8 mouse cellular contexts compared by ENCODE assay signal in genomic region chr16:33696811-33697575, GRCm38 (mm10). TPM values are rescaled to one million over a fixed set of nuclear protein-coding genes. Genes with fewer than 3 reads are reported as not detected.
DNase-seq lines count a peak whose midpoint lies in the region; ATAC-seq and TF ChIP-seq lines count a peak whose summit lies in the region.
"Had no signal": no experiment of that assay in that cellular context is flagged by ENCODE, and none has a peak within 500 bp of the region (broad histone marks: within the 10 kb centered on the region; RNA-seq: fewer than 3 reads in every experiment).

No protein-coding gene starts in this region.

- in situ Hi-C loops in ES-E14 (cut with MboI; ENCODE audit: low sequenced_read_pairs in 2 of 2, unreplicated experiment in 2 of 2), result no loop called here

- H3K4me2 ChIP-seq in forebrain, embryonic 15.5 days (replicated peaks), result no peak overlapping the region
- no peak overlapping the region for H3K4me2 ChIP-seq in hindbrain, embryonic 15.5 days
- no peak overlapping the region for H3K4me2 ChIP-seq in lung, postnatal 0 days (replicated peaks; ENCODE audit: low read depth, low read length)
- H3K4me2 ChIP-seq: limb, embryonic 12.5 days had no signal

- TF ChIP-seq EP300 in lung, postnatal 0 days (IDR thresholded peaks at IDR 0.05), result no peak

- H3K9me3 ChIP-seq in ES-E14 (ENCODE audit: control insufficient read depth, insufficient read depth, low read depth, low read length), result no peaks in the 10 kb centered on the region
- no peaks in the 10 kb centered on the region for H3K9me3 ChIP-seq in forebrain, embryonic 15.5 days
- H3K9me3 ChIP-seq in hindbrain, embryonic 15.5 days, result no peaks in the 10 kb centered on the region
- no peaks in the 10 kb centered on the region for H3K9me3 ChIP-seq in lung, postnatal 0 days (ENCODE audit: low read length)
- H3K9me3 ChIP-seq: limb, embryonic 12.5 days had no signal

- no peak for DNase-seq in ES-E14 (ENCODE audit: low read depth, low spot score)
- DNase-seq in brain, adult 2 months (ENCODE audit: low read depth, low spot score), result peak; percentile 60
- DNase-seq in lung, postnatal 0 days (ENCODE audit: low spot score), result peak; percentile 58
- DNase-seq in c-Kit-positive CD71-positive TER-119-positive erythroid progenitor cells, embryonic 14.5 days (ENCODE audit: low spot score), result no peak
- DNase-seq in layer of hippocampus, adult 8-10 months (ENCODE audit: low spot score in 2 of 2), result no peak

- H3K9ac ChIP-seq in ES-E14 (ENCODE audit: insufficient read depth, low read depth, low read length, poor library complexity, severe bottlenecking), result peak overlapping the region; percentile 22; the same call in 1 of the 2 replicates
- H3K9ac ChIP-seq in forebrain, embryonic 15.5 days (replicated peaks), result peak overlapping the region; percentile 15; the same call in 1 of the 2 replicates
- H3K9ac ChIP-seq in hindbrain, embryonic 15.5 days, result no peak overlapping the region
- 0 out of 2 replicates have a peak overlapping the region, but pooled peaks have one; percentile 6 for H3K9ac ChIP-seq in lung, postnatal 0 days (replicated peaks; ENCODE audit: low read depth)
- H3K9ac ChIP-seq: limb, embryonic 12.5 days had no signal

- TF ChIP-seq CTCF in lung, postnatal 0 days (IDR thresholded peaks at IDR 0.05), result no peak

- H3K4me1 ChIP-seq in ES-E14 (ENCODE audit: control insufficient read depth in 2 of 2, insufficient read depth in 2 of 2, low read length in 2 of 2, poor library complexity in 1 of 2), result no peaks in the 10 kb centered on the region
- H3K4me1 ChIP-seq in forebrain, embryonic 15.5 days, result peaks cover 65% of the 10 kb centered on the region
- H3K4me1 ChIP-seq in hindbrain, embryonic 15.5 days (replicated peaks), result peaks cover 35% of the 10 kb centered on the region
- peaks cover 12% of the 10 kb centered on the region for H3K4me1 ChIP-seq in lung, postnatal 0 days (ENCODE audit: insufficient read depth, low read depth, low read length)

- H3K27ac ChIP-seq in ES-E14 (ENCODE audit: insufficient read depth, low read depth, low read length, poor library complexity, severe bottlenecking), result no peak overlapping the region
- H3K27ac ChIP-seq in forebrain, embryonic 15.5 days (replicated peaks), result peak overlapping the region; percentile 76
- H3K27ac ChIP-seq in hindbrain, embryonic 15.5 days (replicated peaks), result peak overlapping the region; percentile 67
- peak overlapping the region; percentile 47 for H3K27ac ChIP-seq in lung, postnatal 0 days (ENCODE audit: low read length)
- H3K27ac ChIP-seq: limb, embryonic 12.5 days had no signal

- ATAC-seq in forebrain, embryonic 15.5 days (replicated peaks), result peak; percentile 66
- 0 out of 2 replicates have a peak, but pooled peaks have one; percentile 32 for ATAC-seq in hindbrain, embryonic 15.5 days (ENCODE audit: low FRiP score, low read depth)
- peak; percentile 62 for ATAC-seq in lung, postnatal 0 days

- H3K36me3 ChIP-seq in ES-E14 (ENCODE audit: control insufficient read depth, insufficient read depth, low read length, poor library complexity, severe bottlenecking), result no peaks in the 10 kb centered on the region
- H3K36me3 ChIP-seq in forebrain, embryonic 15.5 days, result no peaks in the 10 kb centered on the region
- no peaks in the 10 kb centered on the region for H3K36me3 ChIP-seq in hindbrain, embryonic 15.5 days
- H3K36me3 ChIP-seq in lung, postnatal 0 days (ENCODE audit: insufficient read depth, low read length), result no peaks in the 10 kb centered on the region
- H3K36me3 ChIP-seq: limb, embryonic 12.5 days had no signal

- H3K27me3 ChIP-seq in forebrain, embryonic 15.5 days, result no peaks in the 10 kb centered on the region
- no peaks in the 10 kb centered on the region for H3K27me3 ChIP-seq in hindbrain, embryonic 15.5 days
- H3K27me3 ChIP-seq in lung, postnatal 0 days (replicated peaks; ENCODE audit: insufficient read depth, low read length), result no peaks in the 10 kb centered on the region
- H3K27me3 ChIP-seq: limb, embryonic 12.5 days had no signal

- H3K4me3 ChIP-seq in ES-E14 (ENCODE audit: insufficient read depth in 1 of 2, low read depth in 1 of 2, low read length in 2 of 2, poor library complexity in 1 of 2, severe bottlenecking in 1 of 2), result no peak overlapping the region
- no peak overlapping the region for H3K4me3 ChIP-seq in forebrain, embryonic 15.5 days
- H3K4me3 ChIP-seq in hindbrain, embryonic 15.5 days, result no peak overlapping the region
- no peak overlapping the region for H3K4me3 ChIP-seq in lung, postnatal 0 days (ENCODE audit: low read depth, low read length)
- H3K4me3 ChIP-seq: limb, embryonic 12.5 days had no signal

- WGBS in forebrain, embryonic 15.5 days, result 48% methylated on average over 13 of the region's 13 CpGs
- 59% methylated on average over 13 of the region's 13 CpGs for WGBS in hindbrain, embryonic 15.5 days
- WGBS in lung, postnatal 0 days, result 62% methylated on average over 12 of the region's 13 CpGs

TF ChIP-seq in ES-E14, 5 proteins besides CTCF, POLR2A, EP300 and RAD21:
- no peak for TF ChIP-seq CHD2 (IDR thresholded peaks at IDR 0.05; ENCODE audit: low read depth, low read length)

RNA-seq across cellular contexts. Expression of gene Heg1, which starts 12.8 kb away (rescaled TPM):
- total RNA-seq in ES-E14 (2012; rRNA removed), result 5.3 and 8.7 TPM in 2 replicates
- 20.3 and 22.4 TPM in 2 replicates for polyA plus RNA-seq in forebrain, embryonic 15.5 days (2015; fragmentation: Nextera tagmentation; extraction: Ambion mirVana)
- 11.5 and 11.7 TPM in 2 replicates for polyA plus RNA-seq in hindbrain, embryonic 15.5 days (2015; fragmentation: Nextera tagmentation; extraction: Ambion mirVana)
- 33.5 and 36.2 TPM in 2 replicates for polyA plus RNA-seq in lung, postnatal 0 days (2015; fragmentation: Nextera tagmentation; extraction: Ambion mirVana)
- 10 to 100 TPM; 27.2 to 29.3 (median 28.4) TPM for total RNA-seq in layer of hippocampus, adult 8-10 months (2022)

Comparison
In these comparisons a context has a peak if more than half of its experiments do, and no peak if none do; other contexts are left out.
1. DNase-seq: peak in brain, adult 2 months (single experiment) and lung, postnatal 0 days (single experiment); none in ES-E14 (single experiment), c-Kit-positive CD71-positive TER-119-positive erythroid progenitor cells, embryonic 14.5 days (single experiment) and layer of hippocampus, adult 8-10 months (0 of 2).
2. Peak in every context shown above with its lines, with median percentiles within 50 percentile points of each other: ATAC-seq.